Mouse (Mus musculus) testis, adult 2 months (tissue): ENCODE measurements around the gene Gm9837.
A peak's percentile ranks its signal among the peaks of the same experiment; 100 is the strongest.

Source experiments
- CTCF ChIP-seq: fragments of 200-500 bp; IDR thresholded peaks from 2 replicates; pipeline ENCODE4 v1.5.1; 2012; ENCODE audit warnings: low read depth, mild to moderate bottlenecking, inconsistent platforms, low read length, moderate library complexity; ENCODE audit not compliant: control insufficient read depth, insufficient read depth, insufficient replicate concordance
- POLR2A ChIP-seq: fragments of 200-500 bp; IDR thresholded peaks from 2 replicates; pipeline ENCODE4 v1.6.1; 2012; ENCODE audit warnings: low read depth, mild to moderate bottlenecking, inconsistent platforms, low read length, moderate library complexity; ENCODE audit not compliant: control insufficient read depth

DNA sequence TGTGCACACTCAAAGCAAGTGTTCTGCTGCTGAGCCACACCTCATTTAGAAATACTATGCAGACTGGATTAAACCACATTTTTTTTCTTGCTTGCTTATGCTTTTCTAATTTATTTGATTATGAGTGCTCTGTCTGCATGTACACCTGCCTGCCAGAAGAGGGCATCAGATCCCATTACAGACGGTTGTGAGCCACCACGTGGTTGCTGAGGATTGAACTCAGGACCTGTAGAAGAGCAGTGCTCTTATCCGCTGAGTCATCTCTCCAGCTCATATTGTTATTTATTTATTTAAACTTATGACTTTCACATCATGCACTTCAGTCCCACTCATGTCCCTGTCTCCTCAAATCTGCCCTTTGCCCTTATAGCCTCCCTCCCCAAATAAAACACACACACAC, 15.4 kb upstream of the Gm9837 start:
- TF ChIP-seq POLR2A (no peak), CTCF (peak; percentile 24; the same call in 1 of the 2 replicates)
